Mouse (Mus musculus) limb, embryonic 14.5 days (tissue): ENCODE measurements around the gene Mgat4b. TPM values are rescaled to one million over a fixed set of nuclear protein-coding genes. Genes with fewer than 3 reads are reported as not detected.

Experiments
- ATAC-seq: fragments of 200-750 bp; cut with Nextera tagmentation; 2 replicates; pipeline ENCODE4 v1.8.0; 2017; ENCODE audit warnings: low read depth, moderate number of reproducible peaks, moderate TSS enrichment; ENCODE audit not compliant: low FRiP score
- DNase-seq: peaks from one replicate; pipeline ENCODE4 v3.0.0-alpha.2; 2015; ENCODE audit warnings: low spot score
- H3K27ac ChIP-seq: fragments of 300-500 bp; sonication (generic); replicated peaks from 2 replicates; pipeline ENCODE4 v1.5.1; 2014; ENCODE audit warnings: low read depth, mild to moderate bottlenecking, low read length, moderate library complexity, mixed read lengths
- H3K27me3 ChIP-seq: fragments of 300-500 bp; sonication (generic); 2 replicates; pipeline ENCODE4 v1.6.1; 2014; ENCODE audit warnings: low read length, mixed read lengths; ENCODE audit not compliant: control insufficient read depth, insufficient read depth
- H3K36me3 ChIP-seq: fragments of 300-500 bp; sonication (generic); 2 replicates; pipeline ENCODE4 v1.6.1; 2014; ENCODE audit warnings: mild to moderate bottlenecking, low read length, moderate library complexity, mixed read lengths; ENCODE audit not compliant: control insufficient read depth, insufficient read depth
- H3K4me1 ChIP-seq: fragments of 300-500 bp; sonication (generic); 2 replicates; pipeline ENCODE4 v1.6.1; 2014; ENCODE audit warnings: antibody characterized with exemption, low read length, mixed read lengths; ENCODE audit not compliant: control insufficient read depth, insufficient read depth
- H3K4me2 ChIP-seq: fragments of 300-500 bp; sonication (generic); replicated peaks from 2 replicates; pipeline ENCODE4 v1.6.1; 2014; ENCODE audit warnings: low read depth, mild to moderate bottlenecking, low read length, moderate library complexity; ENCODE audit not compliant: severe bottlenecking
- H3K4me3 ChIP-seq: fragments of 300-500 bp; sonication (generic); replicated peaks from 2 replicates; pipeline ENCODE4 v1.5.1; 2014; ENCODE audit warnings: low read length
- H3K9ac ChIP-seq: fragments of 300-500 bp; sonication (generic); 2 replicates; pipeline ENCODE4 v1.6.1; 2014; ENCODE audit warnings: mild to moderate bottlenecking, low read depth, low read length, moderate library complexity; ENCODE audit not compliant: severe bottlenecking
- H3K9me3 ChIP-seq: fragments of 300-500 bp; sonication (generic); 2 replicates; pipeline ENCODE4 v1.6.1; 2016; ENCODE audit warnings: low read length; ENCODE audit not compliant: control insufficient read depth
- POLR2A ChIP-seq: fragments of 200-500 bp; IDR thresholded peaks from 2 replicates; pipeline ENCODE4 v1.8.0; 2012; ENCODE audit warnings: inconsistent platforms, mild to moderate bottlenecking, moderate library complexity, borderline replicate concordance; ENCODE audit not compliant: insufficient read depth, insufficient read length; ENCODE audit errors: extremely low read depth
- WGBS: fragments of 180-500 bp; shearing (Covaris S2); extraction: QIAGEN DNeasy Blood & Tissue Kit; methylation state at CpG from one replicate; pipeline ENCODE4 v1.1.7; 2014; 5-methylcytosine and 5-hydroxymethylcytosine counted together
- polyA plus RNA-seq, 2 experiments: library from polyadenylated mRNA; depleted of rRNA in 1 of 2; stranded (reverse) in 1 of 2; unstranded in 1 of 2; fragments of >200 nt; fragmentation: Nextera tagmentation in 1 of 2; extraction: Ambion mirVana in 1 of 2; gene quantifications; 2 replicates each; pipeline versions ENCODE4 v1.2.1 to v1.2.3; 2012 to 2014

The Mgat4b gene
- polyA plus RNA-seq, 2 experiments = 21.1 to 34.5 TPM

DNA sequence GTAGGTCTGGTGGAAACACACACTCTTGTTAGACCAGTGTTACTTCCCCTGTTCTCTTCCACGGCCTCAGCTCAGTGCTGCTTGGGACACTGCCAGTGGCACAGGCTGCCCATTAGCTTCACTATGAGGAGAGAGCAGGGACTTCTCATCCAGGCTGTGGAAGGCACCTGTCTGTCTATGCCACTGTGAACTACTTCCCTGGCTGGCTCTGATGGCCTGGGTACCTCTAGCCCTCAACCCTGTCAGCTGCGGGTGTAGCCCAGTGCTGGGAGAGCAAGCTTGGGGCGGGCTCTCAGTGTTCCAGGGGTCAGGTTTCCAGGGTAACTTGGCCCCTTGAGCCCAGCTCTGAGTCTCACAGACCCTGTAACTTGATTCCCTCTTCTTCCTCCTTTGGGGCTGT, 18.1 kb downstream of the Mgat4b start:
- ATAC-seq = no peak
- Histone ChIP-seq H3K4me3 (no peak overlapping the region), H3K27me3 (no peaks in the 10 kb centered on the region), H3K4me1 (peaks cover 28% of the 10 kb centered on the region), H3K9ac (no peak overlapping the region), H3K4me2 (no peak overlapping the region), H3K27ac (no peak overlapping the region), H3K36me3 (peaks cover 30% of the 10 kb centered on the region), H3K9me3 (no peaks in the 10 kb centered on the region)
- 18% methylated on average over 3 of the region's 3 CpGs for WGBS
- TF ChIP-seq POLR2A = no peak
- no peak for DNase-seq

DNA sequence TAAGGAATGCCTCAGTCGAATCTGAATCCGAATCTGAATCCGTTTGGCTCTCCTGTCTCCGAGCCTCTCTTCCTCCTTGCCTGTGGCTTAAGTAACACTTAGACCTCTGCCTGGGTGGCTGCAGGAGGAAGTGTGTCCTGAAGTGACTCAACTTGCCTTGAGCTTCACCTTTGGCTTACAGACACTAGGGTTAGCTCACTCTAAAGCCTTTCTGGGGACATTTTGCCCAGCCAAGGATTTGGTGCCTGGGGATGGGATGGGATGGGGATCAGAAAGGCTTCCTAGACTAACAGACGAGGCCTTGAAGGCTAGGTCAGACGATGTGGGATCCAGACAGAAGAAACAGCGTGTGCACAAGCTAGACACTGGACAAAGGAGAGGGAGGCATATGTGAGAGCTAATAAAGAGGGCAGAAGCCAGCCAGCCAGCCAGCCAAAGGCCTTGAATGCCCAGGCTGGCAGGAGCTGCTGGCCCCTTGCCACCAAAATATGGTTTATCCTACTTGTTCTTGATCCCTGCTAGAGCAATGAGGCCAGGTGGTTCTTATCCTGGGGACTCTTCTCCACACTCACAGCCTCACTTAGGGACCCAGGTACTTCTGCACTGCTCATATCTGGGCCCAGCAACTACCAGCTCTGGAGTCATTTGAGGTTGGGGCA, 18.7 kb downstream of the Mgat4b start:
- Histone ChIP-seq H3K9me3 (no peaks in the 10 kb centered on the region), H3K27ac (no peak overlapping the region), H3K4me2 (no peak overlapping the region), H3K4me3 (no peak overlapping the region), H3K27me3 (no peaks in the 10 kb centered on the region), H3K36me3 (peaks cover 36% of the 10 kb centered on the region), H3K4me1 (peaks cover 24% of the 10 kb centered on the region), H3K9ac (no peak overlapping the region)
- TF ChIP-seq POLR2A = no peak
- ATAC-seq (no peak), DNase-seq (no peak)
- 34% methylated on average over 7 of the region's 7 CpGs for WGBS

DNA sequence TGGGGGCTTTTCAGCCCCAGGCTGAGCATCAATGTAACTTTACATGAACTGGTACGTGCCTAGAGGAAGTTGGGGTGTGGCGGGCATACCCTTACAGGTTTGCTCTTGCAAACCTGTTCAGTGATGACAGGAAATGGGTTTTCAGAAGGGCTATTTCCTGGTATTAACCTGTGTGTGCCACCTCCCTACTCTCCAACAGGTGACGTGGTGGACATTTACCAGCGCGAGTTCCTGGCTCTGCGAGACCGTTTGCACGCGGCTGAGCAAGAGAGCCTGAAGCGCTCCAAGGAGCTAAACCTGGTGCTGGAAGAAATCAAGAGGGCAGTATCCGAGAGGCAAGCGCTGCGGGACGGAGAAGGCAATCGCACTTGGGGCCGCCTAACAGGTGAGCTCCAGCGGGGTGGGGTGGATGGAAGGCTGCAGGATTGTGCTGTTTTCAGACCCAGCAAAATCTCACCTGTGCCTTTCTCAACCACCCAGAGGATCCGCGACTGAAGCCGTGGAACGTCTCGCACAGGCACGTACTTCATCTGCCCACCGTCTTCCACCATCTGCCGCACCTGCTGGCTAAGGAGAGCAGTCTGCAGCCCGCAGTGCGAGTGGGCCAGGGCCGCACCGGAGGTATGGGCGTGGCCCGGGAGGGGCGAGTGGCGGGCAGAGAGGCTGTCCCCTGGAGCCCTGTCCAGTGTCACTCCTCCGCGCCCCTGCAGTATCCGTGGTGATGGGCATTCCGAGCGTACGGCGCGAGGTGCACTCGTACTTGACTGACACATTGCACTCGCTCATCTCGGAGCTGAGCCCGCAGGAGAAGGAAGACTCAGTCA, 20.0 kb downstream of the Mgat4b start:
- Histone ChIP-seq H3K36me3 (peaks cover 45% of the 10 kb centered on the region), H3K4me3 (peak overlapping the region; percentile 15), H3K4me1 (peaks cover 24% of the 10 kb centered on the region), H3K27ac (no peak overlapping the region), H3K4me2 (peak overlapping the region; percentile 44; the same call in 1 of the 2 replicates), H3K9ac (no peak overlapping the region), H3K9me3 (no peaks in the 10 kb centered on the region), H3K27me3 (no peaks in the 10 kb centered on the region; the same call in 1 of the 2 replicates)
- DNase-seq (no peak), ATAC-seq (no peak)
- TF ChIP-seq POLR2A = no peak
- WGBS = 27% methylated on average over 45 of the region's 45 CpGs

DNA sequence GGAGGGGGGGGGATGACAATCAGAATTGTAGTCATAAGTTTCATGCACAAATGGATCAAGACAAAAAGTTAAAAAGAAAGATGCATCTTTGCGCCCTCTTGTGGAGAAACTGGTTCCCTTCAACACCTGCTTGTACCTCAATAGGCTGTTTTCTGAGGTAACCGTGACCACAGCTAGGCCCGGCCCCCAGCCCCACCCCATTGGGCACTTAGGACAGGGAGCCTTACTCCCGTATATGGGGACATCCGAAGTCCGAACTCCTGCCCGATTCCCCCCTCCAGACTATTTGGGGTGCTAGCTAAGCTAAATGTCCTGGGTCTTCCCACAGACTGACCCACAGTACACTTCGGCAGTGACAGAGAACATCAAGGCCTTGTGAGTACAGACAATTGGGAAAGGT, 20.7 kb downstream of the Mgat4b start:
- Histone ChIP-seq H3K27ac (no peak overlapping the region), H3K4me2 (0 out of 2 replicates have a peak overlapping the region, but pooled peaks have one; percentile 44), H3K36me3 (peaks cover 45% of the 10 kb centered on the region), H3K27me3 (no peaks in the 10 kb centered on the region; the same call in 1 of the 2 replicates), H3K9me3 (no peaks in the 10 kb centered on the region), H3K4me3 (no peak overlapping the region), H3K4me1 (peaks cover 23% of the 10 kb centered on the region), H3K9ac (no peak overlapping the region)
- no peak for TF ChIP-seq POLR2A
- DNase-seq (peak; percentile 88), ATAC-seq (no peak)
- WGBS = 20% methylated on average over 8 of the region's 8 CpGs

DNA sequence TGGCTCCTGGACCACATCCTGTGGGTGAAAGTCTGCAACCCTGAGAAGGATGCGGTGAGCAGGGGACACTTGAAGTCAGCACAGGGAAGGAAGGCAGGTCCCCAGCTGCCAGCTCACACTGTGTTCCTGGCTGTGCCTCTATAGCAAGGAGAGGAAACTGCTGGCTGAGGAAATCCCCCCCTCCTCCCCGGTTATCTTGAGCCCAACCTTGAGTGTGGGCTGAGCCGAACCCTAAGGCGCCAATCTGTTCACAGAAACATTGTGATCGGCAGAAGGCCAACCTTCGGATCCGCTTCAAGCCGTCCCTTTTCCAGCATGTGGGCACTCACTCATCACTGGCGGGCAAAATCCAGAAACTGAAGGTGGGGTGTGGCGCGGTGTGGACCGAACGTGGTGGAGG, 22.3 kb downstream of the Mgat4b start:
- DNase-seq = no peak
- Histone ChIP-seq H3K4me1 (peaks cover 16% of the 10 kb centered on the region), H3K4me2 (no peak overlapping the region), H3K9me3 (no peaks in the 10 kb centered on the region), H3K27me3 (peaks cover 12% of the 10 kb centered on the region), H3K36me3 (peaks cover 45% of the 10 kb centered on the region), H3K27ac (no peak overlapping the region), H3K9ac (no peak overlapping the region), H3K4me3 (no peak overlapping the region)
- WGBS = 92% methylated on average over 13 of the region's 13 CpGs
- TF ChIP-seq POLR2A = no peak
- no peak for ATAC-seq
